Mouse (Mus musculus): ENCODE data around the gene Tm9sf1. TPM values are rescaled to one million over a fixed set of nuclear protein-coding genes. Genes with fewer than 3 reads are reported as not detected.

Gene Tm9sf1
- polyA plus RNA-seq, 1 experiment from 2014 or later: 76.0 TPM

GRCm38 (mm10) chr14:55598521-55599390 is 44.9 kb downstream of the Tm9sf1 start:
- Histone ChIP-seq H3K27me3 (ENCODE audit: insufficient read depth, poor library complexity, severe bottlenecking) (no peaks in the 10 kb centered on the region), H3K9me3 (no peaks in the 10 kb centered on the region), H3K27ac (no peak overlapping the region), H3K4me1 (replicated peaks) (peaks cover 7% of the 10 kb centered on the region), H3K4me3 (no peak overlapping the region), H3K36me3 (peaks cover 99% of the 10 kb centered on the region)
- WGBS: 93% methylated on average over 21 of the region's 21 CpGs
- DNase-seq (ENCODE audit: low spot score): no peak

- Histone ChIP-seq H3K27ac (no peak overlapping the region), H3K4me3 (no peak overlapping the region), H3K36me3 (peaks cover 76% of the 10 kb centered on the region), H3K9me3 (no peaks in the 10 kb centered on the region), H3K27me3 (ENCODE audit: insufficient read depth, poor library complexity, severe bottlenecking) (no peaks in the 10 kb centered on the region), H3K4me1 (replicated peaks) (peaks cover 23% of the 10 kb centered on the region)
- WGBS: 80% methylated on average over 13 of the region's 13 CpGs
- DNase-seq (ENCODE audit: low spot score): no peak
These were observed 47.4 kb downstream of the Tm9sf1 start for GRCm38 (mm10) chr14:55596036-55596690.

GRCm38 (mm10) chr14:55592226-55592625 is 51.4 kb downstream of the Tm9sf1 start:
- Histone ChIP-seq H3K27ac (peak overlapping the region; percentile 94), H3K4me1 (replicated peaks) (peaks cover 33% of the 10 kb centered on the region), H3K27me3 (ENCODE audit: insufficient read depth, poor library complexity, severe bottlenecking) (no peaks in the 10 kb centered on the region), H3K36me3 (peaks cover 58% of the 10 kb centered on the region), H3K9me3 (no peaks in the 10 kb centered on the region), H3K4me3 (peak overlapping the region; percentile 86)
- no peak for DNase-seq (ENCODE audit: low spot score)
- 12% methylated on average over 16 of the region's 16 CpGs for WGBS

GRCm38 (mm10) chr14:55591331-55591891 is 52.2 kb downstream of the Tm9sf1 start, which contains the start of gene Rnf31:
Rnf31 (plus strand) TSS chr14:55591708.
- Histone ChIP-seq H3K4me1 (replicated peaks) (peaks cover 33% of the 10 kb centered on the region), H3K4me3 (peak within 1 kb of the TSS; percentile 86), H3K36me3 (peaks cover 54% of the 10 kb centered on the region), H3K27me3 (ENCODE audit: insufficient read depth, poor library complexity, severe bottlenecking) (no peaks in the 10 kb centered on the region), H3K27ac (peak within 1 kb of the TSS; percentile 94), H3K9me3 (no peaks in the 10 kb centered on the region)
- DNase-seq (ENCODE audit: low spot score): peak; percentile 91
- under 1% methylated on average over 33 of the region's 33 CpGs for WGBS

- Histone ChIP-seq H3K4me3 (peak within 1 kb of the TSS; percentile 86), H3K27me3 (ENCODE audit: insufficient read depth, poor library complexity, severe bottlenecking) (no peaks in the 10 kb centered on the region), H3K9me3 (no peaks in the 10 kb centered on the region), H3K27ac (peak within 1 kb of the TSS; percentile 94), H3K4me1 (replicated peaks) (peaks cover 33% of the 10 kb centered on the region), H3K36me3 (peaks cover 49% of the 10 kb centered on the region)
- DNase-seq (ENCODE audit: low spot score): peak; percentile 93
- WGBS: 1% methylated on average over 22 of the region's 22 CpGs
These were observed 52.8 kb downstream of the Tm9sf1 start, which contains the start of gene Psme2 for GRCm38 (mm10) chr14:55590748-55591330. Psme2 (minus strand) TSS chr14:55591113.

GRCm38 (mm10) chr14:55589771-55590448 is 53.7 kb downstream of the Tm9sf1 start:
- Histone ChIP-seq H3K9me3 (no peaks in the 10 kb centered on the region), H3K4me1 (replicated peaks) (peaks cover 41% of the 10 kb centered on the region), H3K27ac (peak overlapping the region; percentile 94), H3K36me3 (peaks cover 39% of the 10 kb centered on the region), H3K27me3 (ENCODE audit: insufficient read depth, poor library complexity, severe bottlenecking) (no peaks in the 10 kb centered on the region), H3K4me3 (peak overlapping the region; percentile 86)
- no peak for DNase-seq (ENCODE audit: low spot score)
- WGBS: 89% methylated on average over 11 of the region's 11 CpGs

- Histone ChIP-seq H3K27me3 (ENCODE audit: insufficient read depth, poor library complexity, severe bottlenecking) (no peaks in the 10 kb centered on the region; the same call in 1 of the 2 replicates), H3K9me3 (no peaks in the 10 kb centered on the region), H3K4me3 (no peak overlapping the region), H3K4me1 (replicated peaks) (peaks cover 47% of the 10 kb centered on the region), H3K27ac (no peak overlapping the region), H3K36me3 (peaks cover 33% of the 10 kb centered on the region)
- no peak for DNase-seq (ENCODE audit: low spot score)
- WGBS: 95% methylated on average over 5 of the region's 5 CpGs
These were observed 54.3 kb downstream of the Tm9sf1 start for GRCm38 (mm10) chr14:55589271-55589670.

- Histone ChIP-seq H3K9me3 (no peaks in the 10 kb centered on the region), H3K4me1 (replicated peaks) (peaks cover 24% of the 10 kb centered on the region), H3K4me3 (no peak overlapping the region), H3K36me3 (peaks cover 36% of the 10 kb centered on the region), H3K27ac (no peak overlapping the region), H3K27me3 (ENCODE audit: insufficient read depth, poor library complexity, severe bottlenecking) (peaks cover 7% of the 10 kb centered on the region; the same call in 1 of the 2 replicates)
- WGBS: 91% methylated on average over 2 of the region's 2 CpGs
- no peak for DNase-seq (ENCODE audit: low spot score)
These were observed 57.5 kb downstream of the Tm9sf1 start for GRCm38 (mm10) chr14:55586149-55586548.

Other genes starting within 250 kb of the Tm9sf1 start
- 50.5 and 64.5 TPM in 2 replicates for gene Dhrs4, start 165.0 kb downstream of the Tm9sf1 start, polyA plus RNA-seq (2016; fragmentation: Nextera tagmentation; extraction: Ambion mirVana)
- 5.7 and 7.9 TPM in 2 replicates for gene Carmil3, start 153.2 kb downstream of the Tm9sf1 start, polyA plus RNA-seq (2016; fragmentation: Nextera tagmentation; extraction: Ambion mirVana)
- gene Cpne6, start 133.4 kb downstream of the Tm9sf1 start, polyA plus RNA-seq (2016; fragmentation: Nextera tagmentation; extraction: Ambion mirVana): 1.1 and 1.6 TPM in 2 replicates
- not detected in 2 replicates for gene Nrl, start 118.8 kb downstream of the Tm9sf1 start, polyA plus RNA-seq (2016; fragmentation: Nextera tagmentation; extraction: Ambion mirVana)
- 15.4 and 18.5 TPM in 2 replicates for gene Pck2, start 103.5 kb downstream of the Tm9sf1 start, polyA plus RNA-seq (2016; fragmentation: Nextera tagmentation; extraction: Ambion mirVana)
- gene Dcaf11, start 83.8 kb downstream of the Tm9sf1 start, polyA plus RNA-seq (2016; fragmentation: Nextera tagmentation; extraction: Ambion mirVana): 69.5 and 94.1 TPM in 2 replicates
- gene A730061H03Rik, start 83.4 kb downstream of the Tm9sf1 start, polyA plus RNA-seq (2016; fragmentation: Nextera tagmentation; extraction: Ambion mirVana): 0.82 TPM in 1 of 2 replicates, not detected in the other
- 0.26 and 0.34 TPM in 2 replicates for gene Fitm1, start 68.2 kb downstream of the Tm9sf1 start, polyA plus RNA-seq (2016; fragmentation: Nextera tagmentation; extraction: Ambion mirVana)
- gene Psme1, start 65.7 kb downstream of the Tm9sf1 start, polyA plus RNA-seq (2016; fragmentation: Nextera tagmentation; extraction: Ambion mirVana): 97.6 and 114 TPM in 2 replicates
- 6.8 and 10.0 TPM in 2 replicates for gene Emc9, start 58.5 kb downstream of the Tm9sf1 start, polyA plus RNA-seq (2016; fragmentation: Nextera tagmentation; extraction: Ambion mirVana)
- 171 and 203 TPM in 2 replicates for gene Psme2, start 52.7 kb downstream of the Tm9sf1 start, polyA plus RNA-seq (2016; fragmentation: Nextera tagmentation; extraction: Ambion mirVana)
- 21.2 and 23.2 TPM in 2 replicates for gene Rnf31, start 52.1 kb downstream of the Tm9sf1 start, polyA plus RNA-seq (2016; fragmentation: Nextera tagmentation; extraction: Ambion mirVana)
- gene Irf9, start 40.2 kb downstream of the Tm9sf1 start, polyA plus RNA-seq (2016; fragmentation: Nextera tagmentation; extraction: Ambion mirVana): 7.2 and 7.8 TPM in 2 replicates
- gene Rec8, start 25.8 kb downstream of the Tm9sf1 start, polyA plus RNA-seq (2016; fragmentation: Nextera tagmentation; extraction: Ambion mirVana): 10.4 and 12.3 TPM in 2 replicates
- gene Ipo4, start 7.8 kb downstream of the Tm9sf1 start, polyA plus RNA-seq (2016; fragmentation: Nextera tagmentation; extraction: Ambion mirVana): 101 and 107 TPM in 2 replicates
- gene Gm49378, start 5.9 kb downstream of the Tm9sf1 start, polyA plus RNA-seq (2016; fragmentation: Nextera tagmentation; extraction: Ambion mirVana): 0.76 and 1.5 TPM in 2 replicates
- 0.40 and 0.97 TPM in 2 replicates for gene Tssk4, start 6.4 kb upstream of the Tm9sf1 start, polyA plus RNA-seq (2016; fragmentation: Nextera tagmentation; extraction: Ambion mirVana)
- gene Mdp1, start 16.7 kb upstream of the Tm9sf1 start, polyA plus RNA-seq (2016; fragmentation: Nextera tagmentation; extraction: Ambion mirVana): 65.6 and 67.6 TPM in 2 replicates
- 60.0 and 65.9 TPM in 2 replicates for gene Gmpr2, start 28.1 kb upstream of the Tm9sf1 start, polyA plus RNA-seq (2016; fragmentation: Nextera tagmentation; extraction: Ambion mirVana)
- 646 and 662 TPM in 2 replicates for gene Nedd8, start 28.3 kb upstream of the Tm9sf1 start, polyA plus RNA-seq (2016; fragmentation: Nextera tagmentation; extraction: Ambion mirVana)
- 63.4 and 68.9 TPM in 2 replicates for gene Tinf2, start 38.0 kb upstream of the Tm9sf1 start, polyA plus RNA-seq (2016; fragmentation: Nextera tagmentation; extraction: Ambion mirVana)
- 0.34 and 0.81 TPM in 2 replicates for gene Tgm1, start 70.1 kb upstream of the Tm9sf1 start, polyA plus RNA-seq (2016; fragmentation: Nextera tagmentation; extraction: Ambion mirVana)
- gene Rabggta, start 78.5 kb upstream of the Tm9sf1 start, polyA plus RNA-seq (2016; fragmentation: Nextera tagmentation; extraction: Ambion mirVana): 34.7 and 36.3 TPM in 2 replicates
- gene Dhrs1, start 101.9 kb upstream of the Tm9sf1 start, polyA plus RNA-seq (2016; fragmentation: Nextera tagmentation; extraction: Ambion mirVana): 68.5 and 73.8 TPM in 2 replicates
- gene Nop9, start 101.9 kb upstream of the Tm9sf1 start, polyA plus RNA-seq (2016; fragmentation: Nextera tagmentation; extraction: Ambion mirVana): 53.3 and 56.5 TPM in 2 replicates
- 0.17 TPM in 1 of 2 replicates, not detected in the other for gene Cideb, start 114.7 kb upstream of the Tm9sf1 start, polyA plus RNA-seq (2016; fragmentation: Nextera tagmentation; extraction: Ambion mirVana)
- gene Ltb4r2, start 117.6 kb upstream of the Tm9sf1 start, polyA plus RNA-seq (2016; fragmentation: Nextera tagmentation; extraction: Ambion mirVana): 0.14 and 0.21 TPM in 2 replicates
- gene Ltb4r1, start 122.2 kb upstream of the Tm9sf1 start, polyA plus RNA-seq (2016; fragmentation: Nextera tagmentation; extraction: Ambion mirVana): 0.11 and 0.39 TPM in 2 replicates
- 7.9 and 10.3 TPM in 2 replicates for gene Adcy4, start 140.3 kb upstream of the Tm9sf1 start, polyA plus RNA-seq (2016; fragmentation: Nextera tagmentation; extraction: Ambion mirVana)
- 11.9 and 14.4 TPM in 2 replicates for gene Ripk3, start 145.1 kb upstream of the Tm9sf1 start, polyA plus RNA-seq (2016; fragmentation: Nextera tagmentation; extraction: Ambion mirVana)
- 34.0 and 34.6 TPM in 2 replicates for gene Nfatc4, start 179.3 kb upstream of the Tm9sf1 start, polyA plus RNA-seq (2016; fragmentation: Nextera tagmentation; extraction: Ambion mirVana)
- gene Nynrin, start 210.2 kb upstream of the Tm9sf1 start, polyA plus RNA-seq (2016; fragmentation: Nextera tagmentation; extraction: Ambion mirVana): 24.1 and 24.4 TPM in 2 replicates
- gene Cbln3, start 240.6 kb upstream of the Tm9sf1 start, polyA plus RNA-seq (2016; fragmentation: Nextera tagmentation; extraction: Ambion mirVana): 0.12 and 0.33 TPM in 2 replicates
- gene Khnyn, start 241.1 kb upstream of the Tm9sf1 start, polyA plus RNA-seq (2016; fragmentation: Nextera tagmentation; extraction: Ambion mirVana): 21.4 and 24.2 TPM in 2 replicates